Mouse (Mus musculus): ENCODE data around the gene Naaa. TPM values are rescaled to one million over a fixed set of nuclear protein-coding genes. Genes with fewer than 3 reads are reported as not detected.
A peak's percentile ranks its signal among the peaks of the same experiment; 100 is the strongest.

Gene Naaa
- polyA plus RNA-seq, 1 experiment from 2014 or later: 2.6 TPM

DNA sequence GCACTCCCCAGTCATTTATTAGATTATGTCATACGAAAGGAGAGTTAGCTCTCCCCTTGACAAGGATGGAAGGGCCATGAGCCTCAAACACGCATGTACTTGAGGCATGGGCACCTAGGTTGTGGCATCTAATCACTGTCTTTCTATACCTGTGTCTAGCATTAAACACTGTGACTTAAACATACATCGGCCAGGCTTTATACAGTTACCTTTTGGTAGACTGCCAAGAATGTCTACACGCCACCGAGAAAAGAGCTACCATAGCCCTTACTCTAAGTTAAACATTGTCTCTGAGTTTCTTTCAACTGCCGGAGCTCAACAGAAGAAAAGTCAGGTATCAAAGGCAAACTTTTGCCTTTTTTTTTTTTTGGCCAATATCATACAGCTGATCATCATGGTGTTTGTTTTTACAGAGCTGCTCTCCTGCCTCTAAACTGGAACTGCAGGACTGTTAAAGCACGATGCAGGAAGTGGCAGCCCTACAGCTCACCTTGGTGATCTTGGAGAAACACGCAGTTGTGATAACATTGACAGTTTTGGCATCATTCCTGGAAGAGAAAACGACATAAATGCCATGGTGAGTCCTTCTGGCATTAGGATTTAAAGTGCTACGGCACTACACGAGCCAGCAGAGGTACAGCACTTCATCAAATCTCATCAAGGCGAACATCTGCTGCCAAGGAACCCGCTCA is 24.3 kb upstream of the Naaa start:
- DNase-seq (ENCODE audit: extremely low spot score, low spot score): no peak
- no peaks in the 10 kb centered on the region for H3K4me1 ChIP-seq
- 94% methylated on average over 13 of the region's 13 CpGs for WGBS

DNA sequence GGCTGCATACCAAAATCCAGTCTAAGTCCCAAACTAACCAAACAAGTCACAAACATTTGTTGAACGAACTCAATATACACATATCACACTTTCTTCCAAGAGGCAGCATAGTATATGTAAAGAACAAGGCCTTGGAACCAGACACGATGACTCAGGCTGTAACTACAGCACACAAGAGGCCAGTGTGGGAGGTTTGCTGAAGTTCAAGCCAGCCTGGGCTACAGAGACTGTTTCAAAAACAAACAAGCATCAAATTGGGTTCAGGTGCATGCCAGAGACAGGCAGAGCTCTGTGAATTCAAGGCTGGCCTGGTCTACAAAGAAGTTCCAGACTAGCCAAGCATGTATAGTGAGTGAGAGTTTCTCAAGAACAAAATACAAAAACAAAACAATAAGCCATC is 16.6 kb upstream of the Naaa start:
- Histone ChIP-seq H3K36me3 (replicated peaks) (peaks cover 98% of the 10 kb centered on the region), H3K27me3 (ENCODE audit: poor library complexity, severe bottlenecking) (no peaks in the 10 kb centered on the region), H3K9me3 (no peaks in the 10 kb centered on the region), H3K4me1 (no peaks in the 10 kb centered on the region), H3K27ac (no peak overlapping the region), H3K4me3 (no peak overlapping the region)
- no peak for DNase-seq (ENCODE audit: extremely low spot score, low spot score)
- WGBS: 90% methylated on average over 2 of the region's 2 CpGs

More for the DNA sequence above, 24.3 kb upstream of the Naaa start:
- Histone ChIP-seq H3K27ac (no peak overlapping the region), H3K36me3 (replicated peaks) (peaks cover 98% of the 10 kb centered on the region), H3K4me3 (no peak overlapping the region), H3K9me3 (no peaks in the 10 kb centered on the region), H3K27me3 (ENCODE audit: poor library complexity, severe bottlenecking) (no peaks in the 10 kb centered on the region)

DNA sequence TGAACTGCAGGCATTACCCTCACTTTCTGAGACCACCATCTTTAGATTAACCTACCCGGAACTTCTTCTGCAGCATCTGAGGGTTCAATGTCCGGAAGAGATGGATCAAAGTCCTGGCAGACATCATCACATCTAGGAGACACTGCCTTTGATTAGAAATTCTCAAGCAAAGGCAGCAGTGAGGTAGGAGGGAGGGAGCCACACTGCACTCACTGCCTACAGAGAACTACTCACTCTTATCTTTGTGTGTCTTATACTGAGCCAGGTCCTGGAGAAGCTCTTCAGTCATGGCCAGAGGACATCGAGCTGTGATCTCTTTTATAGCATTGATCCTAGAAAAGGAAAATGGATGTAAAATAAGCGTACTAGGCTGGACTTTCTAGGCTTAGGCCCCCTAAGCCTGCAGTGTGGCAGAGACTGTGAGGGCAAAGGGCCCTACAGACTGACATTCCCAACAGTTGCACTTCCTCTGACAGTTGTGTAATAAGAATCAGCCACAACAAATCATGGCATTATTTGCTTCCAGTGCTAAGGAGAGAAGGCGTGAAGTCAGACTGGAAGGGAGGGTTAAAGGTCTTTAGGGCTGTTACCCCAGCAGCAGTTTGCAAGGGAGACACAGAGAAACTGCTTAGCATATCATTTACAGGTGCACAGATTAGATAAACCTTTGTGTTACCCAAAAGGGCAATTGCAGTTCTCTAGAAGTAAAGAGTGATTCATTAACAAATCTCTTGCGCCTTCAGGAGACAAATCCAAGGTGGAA is 13.9 kb upstream of the Naaa start:
- Histone ChIP-seq H3K27me3 (ENCODE audit: poor library complexity, severe bottlenecking) (no peaks in the 10 kb centered on the region), H3K4me1 (no peaks in the 10 kb centered on the region), H3K27ac (no peak overlapping the region), H3K36me3 (replicated peaks) (peaks cover 100% of the 10 kb centered on the region), H3K9me3 (no peaks in the 10 kb centered on the region), H3K4me3 (no peak overlapping the region)
- DNase-seq (ENCODE audit: extremely low spot score, low spot score): no peak
- 91% methylated on average over 6 of the region's 6 CpGs for WGBS

DNA sequence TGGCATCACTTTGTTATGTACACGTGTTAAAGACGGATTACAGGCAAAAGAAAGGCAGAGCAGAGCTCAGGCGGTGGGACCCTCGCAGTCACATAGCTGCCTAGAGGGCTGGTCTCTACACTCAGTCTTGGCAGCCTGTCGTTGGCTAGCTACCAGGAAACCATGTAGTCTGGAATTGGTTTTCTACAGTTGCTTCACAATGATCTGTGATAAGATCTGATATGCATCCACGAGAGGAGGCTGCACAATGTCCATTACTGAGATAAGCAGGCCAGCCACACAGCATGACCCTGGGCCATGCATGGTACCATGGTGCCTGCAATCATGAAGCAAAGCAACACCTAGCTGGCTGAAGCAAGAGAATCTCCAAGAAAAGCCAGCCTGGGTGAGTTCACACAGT is 9.9 kb upstream of the Naaa start:
- WGBS: 88% methylated on average over 6 of the region's 6 CpGs
- Histone ChIP-seq H3K27ac (no peak overlapping the region), H3K27me3 (ENCODE audit: poor library complexity, severe bottlenecking) (no peaks in the 10 kb centered on the region), H3K9me3 (no peaks in the 10 kb centered on the region), H3K4me1 (no peaks in the 10 kb centered on the region), H3K4me3 (no peak overlapping the region), H3K36me3 (replicated peaks) (peaks cover 84% of the 10 kb centered on the region)
- no peak for DNase-seq (ENCODE audit: extremely low spot score, low spot score)

DNA sequence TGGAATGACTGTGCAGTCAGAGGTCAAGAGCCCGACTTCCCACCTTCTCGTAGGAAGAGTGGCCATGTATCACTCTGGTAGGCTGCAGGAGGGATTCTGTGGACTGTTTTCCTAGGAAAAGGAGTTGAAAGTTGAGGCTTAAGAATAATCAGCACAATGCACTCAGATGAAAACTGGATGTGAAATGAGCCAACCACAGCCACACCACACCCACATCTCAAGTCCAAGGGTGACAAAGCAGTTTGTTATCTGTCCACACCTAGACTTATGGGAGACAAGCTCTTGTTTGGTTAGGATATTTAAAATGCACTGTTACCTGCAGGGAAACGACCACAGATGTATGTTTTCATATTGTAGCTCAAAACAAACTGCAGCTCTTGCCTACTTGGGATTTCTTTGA is 5.1 kb upstream of the Naaa start:
- Histone ChIP-seq H3K4me1 (peaks cover 9% of the 10 kb centered on the region), H3K9me3 (no peaks in the 10 kb centered on the region), H3K36me3 (replicated peaks) (peaks cover 37% of the 10 kb centered on the region), H3K27ac (no peak overlapping the region), H3K4me3 (no peak overlapping the region), H3K27me3 (ENCODE audit: poor library complexity, severe bottlenecking) (0 out of 2 replicates have a peak, but pooled peaks cover 8% of the 10 kb centered on the region)
- no peak for DNase-seq (ENCODE audit: extremely low spot score, low spot score)
- WGBS: 78% methylated on average over 3 of the region's 3 CpGs

DNA sequence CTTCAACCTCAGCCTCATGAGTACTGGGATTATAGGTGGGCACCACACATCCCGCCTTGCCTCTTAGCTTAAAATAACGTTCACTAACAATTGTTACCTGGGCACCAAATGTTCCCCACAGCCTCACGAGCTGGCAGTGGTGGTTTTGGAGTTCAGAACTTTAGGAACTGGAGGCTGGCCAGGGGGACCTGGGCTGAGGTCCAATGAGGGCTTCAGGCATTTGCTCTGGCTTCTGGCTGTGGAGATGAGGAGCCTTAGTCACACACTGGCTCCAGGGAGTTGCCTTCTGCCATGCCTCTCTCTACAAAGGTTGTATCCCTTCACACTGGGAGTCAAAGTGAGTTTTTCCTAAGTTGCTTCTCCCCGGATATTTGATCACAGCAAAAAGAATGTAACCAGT is 4.6 kb upstream of the Naaa start:
- H3K4me3 ChIP-seq: no peak overlapping the region
- H3K36me3 ChIP-seq (replicated peaks): peaks cover 32% of the 10 kb centered on the region
- no peak for DNase-seq (ENCODE audit: extremely low spot score, low spot score)
- 0 out of 2 replicates have a peak, but pooled peaks cover 8% of the 10 kb centered on the region for H3K27me3 ChIP-seq (ENCODE audit: poor library complexity, severe bottlenecking)
- no peaks in the 10 kb centered on the region for H3K9me3 ChIP-seq
- 88% methylated on average over 4 of the region's 4 CpGs for WGBS
- H3K27ac ChIP-seq: no peak overlapping the region
- H3K4me1 ChIP-seq: peaks cover 14% of the 10 kb centered on the region

DNA sequence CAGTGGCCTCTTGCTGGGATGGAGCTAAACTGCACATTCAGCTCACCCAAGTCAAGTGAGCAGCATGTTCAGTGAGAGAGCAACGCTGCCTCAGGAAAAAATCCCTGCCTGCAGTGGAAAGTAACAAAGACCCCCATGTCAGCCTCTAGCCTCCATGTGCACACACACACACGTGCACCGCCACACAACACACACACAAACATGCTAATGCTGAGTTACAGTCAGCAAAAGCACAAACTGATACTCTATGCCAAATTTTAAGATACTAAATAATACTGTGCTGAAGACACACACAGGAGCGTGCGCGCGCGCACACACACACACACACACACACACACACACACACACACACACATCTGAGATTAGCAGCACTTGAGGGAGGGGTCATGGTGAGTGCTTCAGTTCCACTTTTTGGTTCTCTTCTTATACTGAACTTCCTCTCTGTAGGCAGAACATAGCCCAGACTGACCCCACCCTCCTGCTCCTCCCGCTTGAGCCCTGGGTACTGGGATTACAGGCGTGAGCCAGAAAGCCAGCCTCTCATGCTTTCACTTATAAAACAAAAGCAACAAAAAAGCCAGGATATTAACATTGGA is 1.1 kb upstream of the Naaa start:
- Histone ChIP-seq H3K36me3 (replicated peaks) (no peaks in the 10 kb centered on the region; the same call in 1 of the 2 replicates), H3K27ac (no peak overlapping the region), H3K4me3 (peak overlapping the region; percentile 81; the same call in 1 of the 2 replicates), H3K27me3 (ENCODE audit: poor library complexity, severe bottlenecking) (peaks cover 23% of the 10 kb centered on the region), H3K9me3 (no peaks in the 10 kb centered on the region), H3K4me1 (peaks cover 17% of the 10 kb centered on the region)
- DNase-seq (ENCODE audit: extremely low spot score, low spot score): no peak
- 86% methylated on average over 10 of the region's 10 CpGs for WGBS

DNA sequence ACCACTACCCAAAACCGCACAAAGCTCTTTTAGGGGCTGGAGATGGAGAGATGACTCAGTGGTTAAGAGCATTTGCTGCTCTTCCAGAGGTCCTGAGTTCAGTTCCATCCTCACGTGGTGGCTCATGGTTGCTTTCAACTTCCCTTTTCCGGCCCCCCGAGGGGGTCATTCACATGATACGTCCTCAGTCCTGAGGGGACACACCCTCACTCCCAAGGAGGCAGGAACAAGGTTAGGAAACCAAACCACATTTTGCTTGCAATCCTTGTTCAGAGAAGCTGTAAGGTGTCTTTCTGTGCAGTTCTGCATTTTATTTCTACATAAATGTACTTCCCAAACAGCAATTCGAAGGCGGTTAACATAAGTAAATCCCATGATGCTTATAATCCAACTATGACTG is 7.5 kb downstream of the Naaa start:
- 90% methylated on average over 7 of the region's 7 CpGs for WGBS

DNA sequence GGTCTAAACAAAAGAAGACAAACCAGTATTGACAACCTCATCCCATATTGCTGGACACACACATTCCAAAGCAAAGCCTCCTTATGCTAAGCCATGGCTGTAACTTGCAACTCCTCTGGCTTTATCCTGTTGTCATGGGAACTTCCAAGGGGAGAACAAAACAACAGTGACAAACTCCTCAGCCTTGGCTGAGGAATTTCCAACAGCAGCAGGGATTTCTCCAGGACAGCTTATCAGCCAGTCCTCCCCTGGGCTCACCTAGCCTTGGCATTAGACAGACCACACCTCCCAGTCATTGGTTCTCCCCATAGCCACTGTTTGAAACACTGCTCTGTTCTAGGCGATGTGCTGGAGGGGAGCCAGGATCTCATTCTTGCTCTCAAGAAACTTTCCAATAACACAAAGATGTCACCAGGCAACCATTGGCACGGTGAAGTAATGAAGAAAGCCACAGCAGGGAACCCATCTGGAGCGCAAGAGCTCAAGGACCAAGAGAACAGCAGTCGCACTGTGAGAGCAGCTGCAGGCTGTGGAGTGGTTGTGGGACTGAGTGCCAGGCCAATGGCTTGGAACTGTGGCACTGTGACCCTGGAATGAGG is 14.1 kb downstream of the Naaa start:
- peak; percentile 27 for DNase-seq (ENCODE audit: extremely low spot score, low spot score)
- Histone ChIP-seq H3K9me3 (no peaks in the 10 kb centered on the region), H3K27ac (peak overlapping the region; percentile 72), H3K4me1 (peaks cover 29% of the 10 kb centered on the region), H3K27me3 (ENCODE audit: poor library complexity, severe bottlenecking) (peaks cover 6% of the 10 kb centered on the region; the same call in 1 of the 2 replicates), H3K4me3 (no peak overlapping the region), H3K36me3 (replicated peaks) (no peaks in the 10 kb centered on the region)
- WGBS: 18% methylated on average over 4 of the region's 4 CpGs

More for the DNA sequence above, 7.5 kb downstream of the Naaa start:
- H3K36me3 ChIP-seq (replicated peaks): no peaks in the 10 kb centered on the region
- H3K27me3 ChIP-seq (ENCODE audit: poor library complexity, severe bottlenecking): no peaks in the 10 kb centered on the region
- DNase-seq (ENCODE audit: extremely low spot score, low spot score): no peak
- H3K27ac ChIP-seq: no peak overlapping the region
- H3K4me1 ChIP-seq: no peaks in the 10 kb centered on the region
- H3K4me3 ChIP-seq: no peak overlapping the region
- no peaks in the 10 kb centered on the region for H3K9me3 ChIP-seq

DNA sequence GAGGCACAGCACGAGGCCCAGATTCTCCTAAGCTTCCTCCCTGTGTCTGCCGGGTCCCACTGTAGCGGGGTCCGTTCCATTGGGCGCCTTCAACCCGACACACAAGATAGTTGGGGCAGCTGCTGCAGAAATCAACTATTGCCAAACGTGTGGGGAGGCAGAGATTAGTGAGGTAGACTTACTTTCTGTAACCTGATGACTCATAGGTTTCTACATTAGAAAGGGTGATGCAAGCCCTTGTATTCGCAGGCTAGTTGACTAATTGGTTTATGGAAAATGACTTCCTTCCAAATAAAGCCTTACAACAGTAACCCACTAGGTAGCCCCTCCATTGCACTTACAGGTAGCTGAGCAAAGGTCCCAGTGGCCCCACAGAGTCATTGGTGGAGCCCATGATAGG is 15.3 kb downstream of the Naaa start:
- no peak for DNase-seq (ENCODE audit: extremely low spot score, low spot score)

DNA sequence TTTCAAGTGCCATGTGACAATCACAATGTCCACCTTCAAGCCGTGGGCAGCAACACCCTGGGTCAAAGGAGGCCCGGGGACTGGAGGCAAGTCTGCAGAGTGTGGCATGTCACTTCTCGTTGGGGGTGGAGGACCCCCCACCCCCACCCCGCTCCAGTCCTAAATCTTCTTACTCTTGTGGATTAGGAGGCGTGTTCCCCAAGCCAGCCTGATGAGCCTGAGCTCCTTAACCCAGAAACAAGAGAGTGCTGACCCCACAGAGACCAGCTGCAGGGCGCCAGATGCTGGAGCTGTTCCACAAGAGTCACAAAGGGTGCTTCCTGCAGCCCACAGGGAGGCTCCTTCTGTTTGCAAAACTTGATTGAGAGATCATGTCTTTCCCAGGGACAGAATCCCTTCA is 21.8 kb downstream of the Naaa start, which contains the start of gene Ppef2:
TSS of gene Ppef2 (minus strand) at position 61 of the 400 bp plus-strand sequence.
- H3K36me3 ChIP-seq (replicated peaks): no peaks in the 10 kb centered on the region
- peaks cover 42% of the 10 kb centered on the region for H3K27me3 ChIP-seq (ENCODE audit: poor library complexity, severe bottlenecking)
- no peak for DNase-seq (ENCODE audit: extremely low spot score, low spot score)
- no peak within 1 kb of the TSS for H3K4me3 ChIP-seq
- H3K27ac ChIP-seq: 0 out of 2 replicates have a peak within 1 kb of the TSS, but pooled peaks have one; percentile 15
- peaks cover 34% of the 10 kb centered on the region for H3K4me1 ChIP-seq
- WGBS: 6% methylated on average over 6 of the region's 6 CpGs
- H3K9me3 ChIP-seq: no peaks in the 10 kb centered on the region

More for the DNA sequence above, 15.3 kb downstream of the Naaa start:
- Histone ChIP-seq H3K27ac (no peak overlapping the region), H3K4me1 (peaks cover 29% of the 10 kb centered on the region), H3K9me3 (no peaks in the 10 kb centered on the region), H3K36me3 (replicated peaks) (no peaks in the 10 kb centered on the region), H3K4me3 (no peak overlapping the region), H3K27me3 (ENCODE audit: poor library complexity, severe bottlenecking) (peaks cover 11% of the 10 kb centered on the region)
- 91% methylated on average over 8 of the region's 8 CpGs for WGBS

DNA sequence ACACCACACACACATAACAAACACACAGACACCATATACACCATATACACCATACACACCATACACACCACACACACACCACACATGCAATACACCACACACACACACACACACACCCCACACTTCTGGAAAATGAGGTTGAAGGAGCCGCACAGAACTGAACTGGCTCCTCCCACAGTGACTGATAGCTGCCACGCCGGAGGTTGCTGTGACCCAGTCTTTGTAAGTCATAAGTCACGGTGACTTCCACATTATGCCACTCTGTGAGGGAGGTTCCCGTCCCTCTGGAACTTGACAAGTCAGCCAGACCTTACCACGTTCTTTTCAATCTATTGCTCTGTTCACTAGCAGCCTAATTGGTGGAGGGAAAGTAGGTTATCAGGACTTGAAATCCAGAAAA is 23.5 kb downstream of the Naaa start:
- no peaks in the 10 kb centered on the region for H3K36me3 ChIP-seq (replicated peaks)
- 74% methylated on average over 6 of the region's 6 CpGs for WGBS
- H3K9me3 ChIP-seq: no peaks in the 10 kb centered on the region; the same call in 1 of the 2 replicates
- H3K4me3 ChIP-seq: no peak overlapping the region
- H3K4me1 ChIP-seq: peaks cover 27% of the 10 kb centered on the region
- no peak for DNase-seq (ENCODE audit: extremely low spot score, low spot score)
- H3K27ac ChIP-seq: no peak overlapping the region
- H3K27me3 ChIP-seq (ENCODE audit: poor library complexity, severe bottlenecking): peaks cover 42% of the 10 kb centered on the region

Measured in forebrain, embryonic 10.5 days (tissue).